Mouse (Mus musculus) CH12.LX (cell line): ENCODE results near the gene Mrps16.

Experiments
- CHD2 ChIP-seq: IDR thresholded peaks from 2 replicates; pipeline ENCODE4 v1.6.1; 2011; ENCODE audit warnings: low read length, improper control_type of control experiment
- CTCF ChIP-seq, 2 experiments: IDR thresholded peaks in 1 of 2; conservative IDR thresholded peaks in 1 of 2; 2 replicates each; pipeline ENCODE4 v1.5.1; 2011 to 2012; ENCODE audit warnings: low read depth in 2 of 2, low read length in 2 of 2, improper control_type of control experiment in 1 of 2, inconsistent platforms in 1 of 2, mild to moderate bottlenecking in 1 of 2, moderate library complexity in 1 of 2
- EP300 ChIP-seq: IDR thresholded peaks from 2 replicates; pipeline ENCODE4 v1.6.1; 2011; ENCODE audit warnings: low read length, improper control_type of control experiment
- HCFC1 ChIP-seq: IDR thresholded peaks from 2 replicates; pipeline ENCODE4 v1.6.1; 2012; ENCODE audit warnings: low read depth, mild to moderate bottlenecking, inconsistent platforms, low read length, improper control_type of control experiment
- MAFK ChIP-seq: IDR thresholded peaks from 2 replicates; pipeline ENCODE4 v1.6.1; 2011; ENCODE audit warnings: low read length, improper control_type of control experiment; ENCODE audit not compliant: insufficient replicate concordance
- MAZ ChIP-seq: IDR thresholded peaks from 2 replicates; pipeline ENCODE4 v1.6.1; 2012; ENCODE audit warnings: low read depth, mild to moderate bottlenecking, inconsistent platforms, low read length, improper control_type of control experiment, moderate library complexity
- POLR2A ChIP-seq: IDR thresholded peaks from 2 replicates; pipeline ENCODE4 v1.6.1; 2011; ENCODE audit warnings: low read depth, mild to moderate bottlenecking, improper control_type of control experiment, low read length
- USF1 ChIP-seq: IDR thresholded peaks from 2 replicates; pipeline ENCODE4 v1.6.1; 2014; ENCODE audit warnings: low read depth, mild to moderate bottlenecking, inconsistent platforms, low read length, improper control_type of control experiment
- ZKSCAN1 ChIP-seq: IDR thresholded peaks from 2 replicates; pipeline ENCODE4 v1.6.1; 2012; ENCODE audit warnings: low read depth, inconsistent platforms, low read length, improper control_type of control experiment, borderline replicate concordance
- ZMIZ1 ChIP-seq: IDR thresholded peaks from 2 replicates; pipeline ENCODE4 v1.6.1; 2012; ENCODE audit warnings: low read depth, mild to moderate bottlenecking, inconsistent platforms, low read length, improper control_type of control experiment

- TF ChIP-seq EP300: no peak
- TF ChIP-seq CTCF (conservative IDR thresholded peaks at IDR 0.05 in 1 of 2, IDR thresholded peaks at IDR 0.05 in 1 of 2; ENCODE audit: low read depth in 2 of 2, low read length in 2 of 2): no peak
- no peak for TF ChIP-seq USF1
- TF ChIP-seq MAFK: no peak
- no peak for TF ChIP-seq POLR2A
- TF ChIP-seq CHD2: no peak
- TF ChIP-seq ZKSCAN1: no peak
- no peak for TF ChIP-seq MAZ
- TF ChIP-seq ZMIZ1: no peak
- TF ChIP-seq HCFC1: no peak
Observed at GRCm38 (mm10) chr14:20377112-20377521, 16.3 kb downstream of the Mrps16 start.
